Mouse (Mus musculus): ENCODE measurements around the gene Thada. TPM values are rescaled to one million over a fixed set of nuclear protein-coding genes. Genes with fewer than 3 reads are reported as not detected.

Gene Thada
- polyA plus RNA-seq, 1 experiment from 2014 or later: 6.1 TPM

GRCm38 (mm10) chr17:84162211-84162760 lies 303.7 kb downstream of the Thada start:
- H3K9me3 ChIP-seq: no peaks in the 10 kb centered on the region
- H3K4me2 ChIP-seq: no peak overlapping the region
- H3K36me3 ChIP-seq: no peaks in the 10 kb centered on the region
- peaks cover 16% of the 10 kb centered on the region; the same call in 1 of the 2 replicates for H3K4me1 ChIP-seq (replicated peaks)
- ATAC-seq (ENCODE audit: low FRiP score): no peak
- H3K4me3 ChIP-seq: no peak overlapping the region
- H3K27ac ChIP-seq: 0 out of 2 replicates have a peak overlapping the region, but pooled peaks have one; percentile 24
- 84% methylated on average over 8 of the region's 8 CpGs for WGBS
- H3K27me3 ChIP-seq: peaks cover 5% of the 10 kb centered on the region
- H3K9ac ChIP-seq: no peak overlapping the region

DNA sequence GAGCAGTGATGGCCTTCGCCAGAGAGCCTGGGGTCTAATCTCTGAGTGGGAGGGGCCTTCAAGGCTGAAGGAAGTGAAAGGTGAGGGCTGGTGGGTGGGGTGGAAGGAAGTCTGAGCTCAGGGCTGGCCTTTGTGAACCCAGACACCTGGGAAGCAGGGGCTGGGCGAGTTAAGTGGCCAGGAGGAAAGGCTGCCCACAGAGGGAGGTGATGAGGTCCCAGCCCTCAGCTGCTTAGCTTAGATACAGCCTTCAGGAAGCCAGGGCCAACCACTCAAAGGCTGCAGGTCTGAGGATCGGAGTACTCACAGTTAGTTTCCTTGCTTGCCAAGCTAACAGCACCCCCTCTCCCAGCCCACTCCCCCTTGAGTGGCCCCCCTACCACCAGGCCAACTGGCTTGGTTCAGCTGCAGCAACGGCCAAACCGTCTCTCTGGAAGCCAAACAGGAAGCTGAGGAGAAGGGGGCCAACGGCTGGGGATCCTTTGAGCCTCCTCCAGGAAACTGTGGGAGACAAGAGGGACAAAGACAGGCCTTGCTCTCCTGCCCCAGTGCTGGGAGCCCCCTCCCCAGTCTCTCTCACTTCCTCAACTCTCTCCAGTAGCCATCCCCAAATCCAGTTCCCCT lies 304.7 kb downstream of the Thada start:
- H3K36me3 ChIP-seq: no peaks in the 10 kb centered on the region
- no peaks in the 10 kb centered on the region for H3K9me3 ChIP-seq
- peaks cover 24% of the 10 kb centered on the region for H3K4me1 ChIP-seq (replicated peaks)
- H3K4me2 ChIP-seq: no peak overlapping the region
- WGBS: 60% methylated on average over 6 of the region's 6 CpGs
- H3K9ac ChIP-seq: no peak overlapping the region
- peaks cover 12% of the 10 kb centered on the region for H3K27me3 ChIP-seq
- no peak for ATAC-seq (ENCODE audit: low FRiP score)
- peak overlapping the region; percentile 24; the same call in 1 of the 2 replicates for H3K27ac ChIP-seq
- no peak overlapping the region for H3K4me3 ChIP-seq

- Histone ChIP-seq H3K4me1 (replicated peaks) (peaks cover 28% of the 10 kb centered on the region), H3K4me3 (no peak overlapping the region), H3K36me3 (no peaks in the 10 kb centered on the region), H3K9me3 (no peaks in the 10 kb centered on the region), H3K4me2 (no peak overlapping the region), H3K9ac (no peak overlapping the region), H3K27me3 (peaks cover 24% of the 10 kb centered on the region), H3K27ac (no peak overlapping the region)
- ATAC-seq (ENCODE audit: low FRiP score): no peak
- WGBS: 60% methylated on average over 15 of the region's 15 CpGs
These were observed 307.1 kb downstream of the Thada start for GRCm38 (mm10) chr17:84158891-84159290.

- Histone ChIP-seq H3K27ac (no peak overlapping the region), H3K9me3 (no peaks in the 10 kb centered on the region), H3K4me2 (no peak overlapping the region), H3K4me3 (no peak overlapping the region), H3K4me1 (replicated peaks) (peaks cover 28% of the 10 kb centered on the region), H3K27me3 (peaks cover 24% of the 10 kb centered on the region), H3K9ac (no peak overlapping the region), H3K36me3 (no peaks in the 10 kb centered on the region)
- ATAC-seq (ENCODE audit: low FRiP score): no peak
- WGBS: 83% methylated on average over 12 of the region's 12 CpGs
These were observed 307.6 kb downstream of the Thada start for GRCm38 (mm10) chr17:84158461-84158795.

GRCm38 (mm10) chr17:84157743-84158460 lies 308.1 kb downstream of the Thada start:
- no peak overlapping the region for H3K27ac ChIP-seq
- H3K9ac ChIP-seq: no peak overlapping the region
- H3K9me3 ChIP-seq: no peaks in the 10 kb centered on the region
- no peak for ATAC-seq (ENCODE audit: low FRiP score)
- no peak overlapping the region for H3K4me2 ChIP-seq
- WGBS: 60% methylated on average over 6 of the region's 6 CpGs
- no peak overlapping the region for H3K4me3 ChIP-seq
- H3K27me3 ChIP-seq: peaks cover 24% of the 10 kb centered on the region
- H3K4me1 ChIP-seq (replicated peaks): peaks cover 28% of the 10 kb centered on the region
- H3K36me3 ChIP-seq: no peaks in the 10 kb centered on the region

DNA sequence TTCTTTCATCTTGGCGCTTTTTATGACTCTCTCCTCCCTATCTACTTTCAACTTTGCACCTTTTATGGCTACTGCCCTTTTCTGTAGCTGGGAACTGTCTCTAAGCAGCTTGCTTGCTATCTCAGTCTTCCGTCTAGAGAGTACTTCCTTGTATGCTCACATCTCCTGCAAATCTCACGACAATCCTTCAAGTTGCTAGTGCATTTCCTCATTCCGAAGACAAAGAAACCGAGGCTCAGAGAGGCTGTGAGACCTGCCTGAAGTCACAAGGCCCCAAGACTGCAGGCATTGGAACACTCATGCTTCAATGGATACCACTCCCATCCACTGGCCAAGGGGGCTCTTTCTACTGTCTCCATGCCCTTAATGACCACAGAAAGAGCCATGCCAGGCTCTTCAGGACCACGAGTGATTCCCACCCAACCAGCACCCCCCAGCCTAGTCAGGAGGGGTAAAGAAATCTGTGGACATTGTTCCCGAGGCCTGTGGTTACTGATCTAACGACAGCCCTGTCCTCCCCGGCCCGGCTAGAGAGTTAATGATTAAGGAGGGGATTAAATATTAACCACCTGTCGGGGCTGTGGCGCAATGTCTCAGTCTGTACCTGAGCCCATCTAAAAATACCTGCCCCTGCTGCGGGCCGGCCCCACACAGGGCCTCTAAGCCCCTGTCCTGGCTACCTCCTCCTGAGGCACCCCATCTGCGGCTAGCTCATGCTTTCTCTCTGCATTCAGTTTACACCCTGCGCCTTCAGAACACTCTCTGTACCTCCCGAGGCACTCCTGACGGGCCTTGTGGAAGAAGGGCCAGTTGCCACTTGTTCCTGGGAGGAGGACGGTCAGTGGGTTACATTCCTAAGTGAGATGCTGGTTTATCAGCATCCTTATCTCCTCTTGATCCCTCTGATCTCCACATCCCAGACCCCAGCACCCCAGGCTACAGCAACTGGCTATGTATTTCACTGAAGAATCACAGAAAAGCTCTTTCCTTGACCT lies 309.0 kb downstream of the Thada start:
- no peak for ATAC-seq (ENCODE audit: low FRiP score)
- H3K4me1 ChIP-seq (replicated peaks): peaks cover 25% of the 10 kb centered on the region
- no peaks in the 10 kb centered on the region for H3K9me3 ChIP-seq
- H3K36me3 ChIP-seq: no peaks in the 10 kb centered on the region
- no peak overlapping the region for H3K4me2 ChIP-seq
- peaks cover 30% of the 10 kb centered on the region for H3K27me3 ChIP-seq
- H3K9ac ChIP-seq: no peak overlapping the region
- no peak overlapping the region for H3K27ac ChIP-seq
- H3K4me3 ChIP-seq: no peak overlapping the region
- 35% methylated on average over 19 of the region's 19 CpGs for WGBS

DNA sequence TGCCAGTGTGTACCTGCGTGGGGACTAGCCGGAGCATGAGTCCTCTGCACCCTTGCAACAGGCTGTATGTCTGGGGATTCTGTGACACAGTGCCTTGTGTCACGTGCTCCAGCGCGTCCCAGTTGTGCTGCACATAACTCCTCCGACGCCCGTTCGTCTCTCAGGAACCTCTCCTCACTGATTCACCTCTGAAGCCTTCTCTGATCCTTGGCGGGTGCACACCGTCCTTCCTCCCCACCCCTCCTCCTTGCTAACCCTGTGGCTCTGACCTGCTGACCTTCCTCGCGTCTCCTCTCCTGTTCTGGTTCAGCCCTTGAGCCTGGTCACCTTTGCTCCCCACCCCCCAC lies 309.8 kb downstream of the Thada start:
- no peak overlapping the region for H3K27ac ChIP-seq
- no peaks in the 10 kb centered on the region for H3K36me3 ChIP-seq
- H3K9ac ChIP-seq: no peak overlapping the region
- WGBS: 49% methylated on average over 13 of the region's 13 CpGs
- no peaks in the 10 kb centered on the region for H3K9me3 ChIP-seq
- ATAC-seq (ENCODE audit: low FRiP score): no peak
- H3K4me2 ChIP-seq: no peak overlapping the region
- H3K4me3 ChIP-seq: no peak overlapping the region
- peaks cover 18% of the 10 kb centered on the region for H3K4me1 ChIP-seq (replicated peaks)
- peaks cover 35% of the 10 kb centered on the region for H3K27me3 ChIP-seq

DNA sequence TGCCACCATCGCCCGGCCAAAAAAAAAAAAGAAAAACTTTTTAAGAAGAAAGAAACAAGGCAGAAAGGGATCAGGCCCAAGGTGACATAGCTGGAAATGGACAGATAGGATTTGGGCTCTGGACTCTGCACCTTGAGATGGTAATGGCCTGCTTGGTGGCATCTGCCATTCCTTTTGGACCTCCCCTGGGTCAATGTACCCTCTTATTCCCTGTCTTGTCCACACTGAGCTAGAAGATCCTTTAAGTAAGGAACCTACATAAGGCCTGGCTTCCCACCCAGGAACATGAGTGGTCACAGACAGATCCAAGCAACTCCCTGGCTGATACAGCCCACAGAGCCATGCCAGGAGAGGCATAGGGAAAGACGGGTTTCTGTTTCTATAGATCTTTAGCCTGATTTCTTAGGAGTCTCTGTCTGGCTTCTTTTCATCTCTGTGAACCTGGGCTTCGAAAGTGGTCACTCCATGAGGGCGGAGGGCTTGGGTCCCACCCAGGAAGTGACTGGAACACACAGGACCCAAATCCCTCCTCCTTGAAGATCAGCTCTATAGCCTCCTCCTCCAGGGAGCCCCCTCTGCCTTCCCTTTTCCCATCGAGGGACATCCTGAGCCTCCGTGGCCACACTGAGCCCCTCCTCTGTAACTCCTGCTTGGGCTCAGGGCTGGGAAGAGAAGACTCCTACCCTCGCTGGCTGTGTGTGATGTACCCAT lies 310.3 kb downstream of the Thada start:
- Histone ChIP-seq H3K9me3 (no peaks in the 10 kb centered on the region), H3K4me1 (replicated peaks) (peaks cover 18% of the 10 kb centered on the region), H3K9ac (no peak overlapping the region), H3K27me3 (peaks cover 35% of the 10 kb centered on the region), H3K27ac (no peak overlapping the region), H3K4me2 (no peak overlapping the region), H3K4me3 (no peak overlapping the region), H3K36me3 (no peaks in the 10 kb centered on the region)
- WGBS: 85% methylated on average over 8 of the region's 8 CpGs
- no peak for ATAC-seq (ENCODE audit: low FRiP score)

DNA sequence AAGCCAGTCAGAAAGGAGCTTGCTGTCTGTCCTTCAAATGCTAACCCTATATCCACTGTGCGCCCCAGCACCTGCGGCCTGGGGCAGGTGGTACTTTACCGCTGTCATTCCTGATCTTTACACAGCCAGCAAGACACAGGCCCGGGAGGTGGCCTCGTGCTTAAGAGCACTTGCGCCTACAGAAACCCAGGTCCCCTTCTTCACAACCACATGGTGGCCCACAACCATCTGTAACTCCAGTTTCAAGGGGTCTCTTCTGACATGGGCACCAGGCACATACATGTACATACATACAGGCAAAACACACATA lies 311.0 kb downstream of the Thada start:
- no peaks in the 10 kb centered on the region for H3K9me3 ChIP-seq
- ATAC-seq (ENCODE audit: low FRiP score): no peak
- H3K27me3 ChIP-seq: peaks cover 35% of the 10 kb centered on the region
- no peak overlapping the region for H3K4me3 ChIP-seq
- H3K27ac ChIP-seq: no peak overlapping the region
- WGBS: 94% methylated on average over 6 of the region's 6 CpGs
- no peak overlapping the region for H3K9ac ChIP-seq
- no peak overlapping the region for H3K4me2 ChIP-seq
- no peaks in the 10 kb centered on the region for H3K36me3 ChIP-seq
- peaks cover 18% of the 10 kb centered on the region for H3K4me1 ChIP-seq (replicated peaks)

DNA sequence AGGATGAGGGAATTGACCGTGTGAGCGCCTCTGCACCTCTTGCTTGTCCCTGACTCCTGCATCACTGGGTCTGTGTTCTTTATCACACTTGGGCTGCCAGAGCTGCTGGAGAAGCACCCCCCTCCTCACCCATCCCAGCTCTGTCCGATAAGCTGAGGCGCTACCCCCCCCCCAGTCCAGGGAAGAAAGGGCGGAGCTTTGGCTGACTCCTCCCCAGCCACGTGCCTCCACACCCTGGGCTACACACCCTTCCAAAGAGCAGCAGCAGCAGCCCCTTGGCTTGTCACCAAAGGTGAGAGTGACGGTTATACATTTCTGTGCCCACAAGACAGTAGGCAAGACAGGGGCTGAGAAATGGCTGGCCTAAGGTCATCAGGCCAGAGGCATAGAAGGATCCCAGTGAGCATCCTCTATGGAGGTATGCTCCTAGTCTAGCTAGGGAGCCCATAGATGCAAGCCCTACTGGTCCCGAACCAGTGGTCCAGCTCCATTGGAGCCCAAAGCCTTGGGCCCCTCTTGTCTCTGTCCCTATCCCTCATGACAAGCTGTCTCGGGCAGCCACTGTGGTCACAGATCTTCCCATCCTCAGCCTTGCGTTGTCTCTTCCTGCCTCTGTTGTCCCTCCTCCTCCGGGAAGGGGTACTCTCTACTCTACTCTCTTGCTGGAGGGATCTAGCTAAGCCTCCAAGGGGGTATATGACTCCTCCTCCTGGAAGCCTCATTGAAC lies 311.5 kb downstream of the Thada start:
- no peak for ATAC-seq (ENCODE audit: low FRiP score)
- WGBS: 87% methylated on average over 11 of the region's 11 CpGs
- no peaks in the 10 kb centered on the region for H3K9me3 ChIP-seq
- H3K4me3 ChIP-seq: no peak overlapping the region
- H3K27me3 ChIP-seq: peaks cover 35% of the 10 kb centered on the region
- peaks cover 22% of the 10 kb centered on the region for H3K4me1 ChIP-seq (replicated peaks)
- H3K36me3 ChIP-seq: no peaks in the 10 kb centered on the region
- no peak overlapping the region for H3K9ac ChIP-seq
- no peak overlapping the region for H3K4me2 ChIP-seq
- no peak overlapping the region for H3K27ac ChIP-seq

DNA sequence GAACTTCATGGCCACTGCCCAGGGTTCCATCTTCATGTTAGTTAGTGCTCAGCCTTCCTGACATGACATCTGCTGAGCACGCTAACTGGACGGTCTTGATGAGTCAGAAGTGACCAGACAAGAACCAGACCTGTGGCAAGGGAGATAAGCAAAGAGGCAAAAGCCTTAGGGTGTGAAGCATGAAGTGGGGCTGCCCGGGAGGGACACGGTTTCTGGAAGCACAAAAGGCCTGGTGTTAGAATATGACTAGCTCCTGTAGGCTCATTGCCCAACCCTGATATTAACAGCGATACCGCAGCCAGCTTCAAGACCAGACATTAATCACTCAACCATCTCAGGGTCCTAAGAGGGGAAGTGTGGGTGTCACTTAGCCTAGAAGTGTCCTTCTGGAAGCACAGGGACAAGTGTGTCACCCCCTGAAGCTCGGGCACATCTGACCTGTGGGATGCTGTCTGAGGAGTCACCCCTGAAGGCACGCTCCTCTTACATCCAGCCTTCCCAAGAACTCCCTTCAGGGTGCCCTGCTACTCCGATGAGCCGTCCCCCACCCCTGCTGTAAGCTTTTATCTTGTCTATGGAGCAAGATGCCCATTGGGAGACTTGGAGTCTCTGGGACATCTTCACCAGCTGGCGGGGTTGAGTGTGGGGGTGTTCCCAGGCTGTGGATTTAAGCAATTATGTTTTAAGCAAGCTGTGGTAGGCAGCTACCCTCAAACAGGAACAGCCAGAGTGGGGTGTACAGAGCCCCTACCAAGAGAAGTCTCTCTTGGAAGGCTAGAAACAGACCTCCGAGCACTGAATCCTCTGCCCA lies 312.8 kb downstream of the Thada start:
- ATAC-seq (ENCODE audit: low FRiP score): no peak
- no peaks in the 10 kb centered on the region for H3K36me3 ChIP-seq
- WGBS: 77% methylated on average over 12 of the region's 12 CpGs
- no peak overlapping the region for H3K4me3 ChIP-seq
- H3K9me3 ChIP-seq: no peaks in the 10 kb centered on the region
- peaks cover 35% of the 10 kb centered on the region for H3K27me3 ChIP-seq
- no peak overlapping the region for H3K4me2 ChIP-seq
- H3K4me1 ChIP-seq (replicated peaks): peaks cover 33% of the 10 kb centered on the region
- no peak overlapping the region for H3K27ac ChIP-seq
- H3K9ac ChIP-seq: no peak overlapping the region

Measured in hindbrain, embryonic 13.5 days (tissue).